Mouse (Mus musculus) limb, embryonic 15.5 days (tissue): ENCODE results near the gene Smad1. TPM values are rescaled to one million over a fixed set of nuclear protein-coding genes. Genes with fewer than 3 reads are reported as not detected.

Experiments
- ATAC-seq: fragments of 200-750 bp; cut with Nextera tagmentation; 2 replicates; pipeline ENCODE4 v1.8.0; 2017; ENCODE audit warnings: low read depth, moderate TSS enrichment; ENCODE audit not compliant: insufficient number of reproducible peaks, low FRiP score, low TSS enrichment
- H3K27ac ChIP-seq: fragments of 300-500 bp; sonication (generic); 2 replicates; pipeline ENCODE4 v1.5.1; 2015; ENCODE audit warnings: moderate library complexity, mild to moderate bottlenecking, inconsistent platforms
- H3K27me3 ChIP-seq: fragments of 300-500 bp; sonication (generic); 2 replicates; pipeline ENCODE4 v1.6.1; 2015; ENCODE audit warnings: inconsistent platforms
- H3K36me3 ChIP-seq: fragments of 300-500 bp; sonication (generic); 2 replicates; pipeline ENCODE4 v1.6.1; 2015; ENCODE audit warnings: inconsistent platforms
- H3K4me1 ChIP-seq: fragments of 300-500 bp; sonication (generic); 2 replicates; pipeline ENCODE4 v1.6.1; 2015; ENCODE audit warnings: inconsistent platforms
- H3K4me2 ChIP-seq: fragments of 300-500 bp; sonication (generic); 2 replicates; pipeline ENCODE4 v1.6.1; 2015; ENCODE audit warnings: mild to moderate bottlenecking, inconsistent platforms
- H3K4me3 ChIP-seq: fragments of 300-500 bp; sonication (generic); 2 replicates; pipeline ENCODE4 v1.5.1; 2015; ENCODE audit warnings: mild to moderate bottlenecking, inconsistent platforms
- H3K9ac ChIP-seq: fragments of 300-500 bp; sonication (generic); 2 replicates; pipeline ENCODE4 v1.6.1; 2015; ENCODE audit warnings: inconsistent platforms
- H3K9me3 ChIP-seq: fragments of 300-500 bp; sonication (generic); 2 replicates; pipeline ENCODE4 v1.6.1; 2016; ENCODE audit warnings: inconsistent platforms
- WGBS: fragments of 180-500 bp; shearing (Covaris S2); methylation state at CpG from one replicate; pipeline ENCODE4 v1.1.7; 2015; 5-methylcytosine and 5-hydroxymethylcytosine counted together
- polyA plus RNA-seq: library from polyadenylated mRNA; unstranded; fragments of >200 nt; fragmentation: Nextera tagmentation; extraction: Ambion mirVana; gene quantifications from 2 replicates; pipeline ENCODE4 v1.2.1, GENCODE M21; 2015

Smad1 gene
- polyA plus RNA-seq, 1 experiment from 2014 or later = 54.2 TPM

DNA sequence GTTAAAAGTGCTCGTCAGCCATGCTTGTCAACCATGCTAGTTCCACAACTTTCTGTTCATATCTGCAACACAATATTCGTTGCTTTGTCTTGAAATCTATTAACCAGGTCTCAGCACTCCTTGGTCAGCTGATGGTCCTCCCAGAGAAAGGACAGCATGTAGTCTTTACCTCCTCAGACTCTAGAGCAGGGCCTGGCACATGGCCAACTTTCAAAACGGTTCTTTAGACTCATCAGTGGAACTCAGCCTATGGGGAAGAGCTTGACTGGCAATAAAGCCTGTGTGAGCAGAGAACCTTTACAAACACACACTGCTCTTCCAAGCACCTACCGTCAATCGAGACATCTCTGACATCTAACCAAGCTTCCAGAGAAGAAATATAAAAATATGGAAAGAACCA, 109.7 kb downstream of the Smad1 start:
- Histone ChIP-seq H3K27me3 (no peaks in the 10 kb centered on the region), H3K4me3 (no peak overlapping the region), H3K9ac (no peak overlapping the region), H3K36me3 (no peaks in the 10 kb centered on the region), H3K9me3 (no peaks in the 10 kb centered on the region), H3K27ac (no peak overlapping the region), H3K4me2 (no peak overlapping the region), H3K4me1 (peaks cover 9% of the 10 kb centered on the region)
- no peak for ATAC-seq
- 63% methylated on average over 5 of the region's 5 CpGs for WGBS

DNA sequence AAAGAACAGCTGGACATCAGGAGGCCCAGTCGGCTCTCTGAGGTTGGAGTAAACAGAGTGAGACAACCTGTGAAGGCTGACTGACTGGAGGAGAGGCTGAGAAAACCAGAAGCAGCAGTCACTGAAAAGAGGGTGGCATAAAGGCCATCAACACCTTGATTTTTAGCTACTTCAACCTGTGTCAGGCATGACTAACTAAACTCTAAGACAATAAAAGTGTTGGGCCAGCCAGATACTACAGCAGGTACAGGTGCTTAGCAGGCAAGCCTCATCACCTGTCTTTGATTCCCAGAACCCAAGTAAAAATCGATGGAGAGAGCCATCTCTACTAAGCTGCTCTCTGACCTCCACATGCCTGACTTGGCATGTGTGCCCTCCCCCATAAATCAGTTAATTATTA, 110.6 kb downstream of the Smad1 start:
- 66% methylated on average over 2 of the region's 2 CpGs for WGBS
- no peak overlapping the region for H3K4me2 ChIP-seq
- H3K4me1 ChIP-seq = peaks cover 9% of the 10 kb centered on the region
- no peak overlapping the region for H3K4me3 ChIP-seq
- no peaks in the 10 kb centered on the region for H3K27me3 ChIP-seq
- H3K36me3 ChIP-seq = no peaks in the 10 kb centered on the region
- no peak overlapping the region for H3K27ac ChIP-seq
- no peak for ATAC-seq
- no peak overlapping the region for H3K9ac ChIP-seq
- H3K9me3 ChIP-seq = no peaks in the 10 kb centered on the region

Other genes starting within 250 kb of the Smad1 start
- not detected in 2 replicates for gene 1700011L22Rik, start 150.9 kb downstream of the Smad1 start, polyA plus RNA-seq
- 18.2 and 20.1 TPM in 2 replicates for gene Mmaa, start 104.6 kb downstream of the Smad1 start, polyA plus RNA-seq
- gene Otud4, start 240.1 kb upstream of the Smad1 start, polyA plus RNA-seq = 9.5 and 11.8 TPM in 2 replicates